Mouse (Mus musculus): ENCODE results near the gene Ptpra.
A peak's percentile ranks its signal among the peaks of the same experiment; 100 is the strongest.
"Not testable (repeated sequence)": the region's sequence is repeated elsewhere in the genome, so short reads cannot be mapped to it uniquely, and the experiment has no call there.

Gene Ptpra

DNA sequence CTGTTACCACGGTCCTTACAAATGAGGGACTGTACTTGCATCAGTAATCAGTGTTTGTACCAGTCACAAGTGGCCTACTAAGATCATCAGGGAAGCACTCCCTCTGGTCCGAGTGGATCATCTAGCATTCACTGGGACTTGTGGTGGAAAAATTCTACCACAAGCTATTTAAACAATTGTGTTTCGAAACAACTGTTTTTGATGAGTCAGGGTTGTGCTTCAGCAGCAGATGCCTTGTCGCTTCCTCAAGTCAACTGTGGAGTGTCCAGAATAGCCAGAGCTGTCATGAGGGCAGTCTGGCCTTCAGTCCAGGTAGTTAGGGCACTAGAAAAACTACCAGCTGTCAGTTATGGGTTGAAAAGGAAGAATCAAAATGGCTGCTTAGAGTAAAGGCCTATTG lies 38.5 kb downstream of the Ptpra start:
- no peak for DNase-seq (ENCODE audit: low read depth, low spot score)

DNA sequence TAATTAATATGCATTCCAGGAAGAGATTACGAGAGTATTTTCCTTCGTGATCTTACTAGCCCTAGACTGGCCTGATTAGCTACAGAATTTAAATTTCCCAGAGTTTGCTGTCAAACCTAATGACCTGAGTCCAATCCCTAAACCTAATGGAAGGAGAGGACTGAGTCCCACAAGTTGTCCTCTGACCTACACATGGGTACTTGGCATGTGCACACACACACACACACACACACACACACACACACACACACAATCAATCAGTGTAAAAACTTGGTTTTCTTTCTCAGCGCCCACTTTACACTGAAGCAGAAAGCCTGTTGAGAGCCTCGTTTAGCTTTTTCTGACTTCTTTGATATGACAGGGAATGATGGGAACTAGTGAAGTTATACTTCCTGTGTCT lies 41.1 kb downstream of the Ptpra start:
- no peak for DNase-seq (ENCODE audit: low read depth, low spot score)

DNA sequence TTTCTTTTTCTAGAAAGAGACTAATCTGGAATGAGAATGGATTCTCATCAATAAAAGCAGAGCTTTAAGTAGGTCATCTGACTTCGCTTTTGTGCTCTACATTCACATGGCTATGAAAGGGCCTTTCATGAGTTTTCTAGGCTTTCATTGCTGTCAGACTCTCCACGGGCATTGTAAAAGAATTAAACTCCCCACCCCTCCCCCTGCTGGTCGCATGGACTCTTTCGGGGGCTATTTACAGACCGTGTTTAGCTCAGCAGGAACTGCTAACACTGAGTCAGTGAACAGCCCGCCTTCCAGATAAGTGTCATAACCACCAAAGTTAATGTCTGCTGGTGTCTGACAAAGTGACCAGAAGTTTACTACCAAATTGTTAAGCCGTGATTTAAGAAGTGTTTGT lies 41.5 kb downstream of the Ptpra start:
- no peak for DNase-seq (ENCODE audit: low read depth, low spot score)

DNA sequence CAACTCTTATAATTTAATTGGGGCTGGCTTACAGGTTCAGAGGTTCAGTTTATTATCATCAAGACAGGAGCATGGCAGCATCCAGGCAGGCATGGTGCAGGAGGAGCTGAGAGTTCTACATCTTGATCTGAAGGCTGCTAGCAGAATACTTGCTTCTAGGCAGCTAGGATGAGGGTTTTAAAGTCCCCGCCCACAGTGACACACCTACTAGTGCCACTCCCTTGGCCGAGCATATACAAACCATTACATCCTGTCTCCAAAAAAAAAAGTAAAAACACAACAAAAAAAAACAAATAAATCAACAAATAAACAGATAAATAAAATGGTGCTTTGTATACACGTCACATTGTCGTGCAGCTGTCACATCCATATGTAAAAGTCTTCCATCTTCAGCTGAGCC lies 45.0 kb downstream of the Ptpra start:
- DNase-seq (ENCODE audit: low read depth, low spot score) = not testable (repeated sequence)

DNA sequence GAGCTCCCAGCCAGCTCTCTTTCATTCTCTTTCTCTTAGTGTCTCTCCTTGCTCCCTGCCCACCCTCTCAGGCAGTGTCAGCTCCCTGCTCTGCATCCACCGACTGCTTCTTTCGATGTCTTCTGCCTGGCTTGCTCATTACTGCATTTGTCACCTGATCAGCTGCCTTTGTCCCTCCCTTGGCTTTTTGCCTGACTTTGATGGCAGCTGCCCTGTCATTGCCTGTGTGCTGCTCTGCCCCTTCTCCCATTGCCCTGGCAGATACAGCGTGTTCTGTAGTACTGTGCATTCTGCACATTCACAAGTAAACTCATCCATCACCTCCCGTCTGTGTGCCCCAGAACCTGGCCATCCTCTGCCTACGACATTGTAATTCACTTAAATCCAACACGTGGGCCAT lies 46.0 kb downstream of the Ptpra start:
- no peak for DNase-seq (ENCODE audit: low read depth, low spot score)

DNA sequence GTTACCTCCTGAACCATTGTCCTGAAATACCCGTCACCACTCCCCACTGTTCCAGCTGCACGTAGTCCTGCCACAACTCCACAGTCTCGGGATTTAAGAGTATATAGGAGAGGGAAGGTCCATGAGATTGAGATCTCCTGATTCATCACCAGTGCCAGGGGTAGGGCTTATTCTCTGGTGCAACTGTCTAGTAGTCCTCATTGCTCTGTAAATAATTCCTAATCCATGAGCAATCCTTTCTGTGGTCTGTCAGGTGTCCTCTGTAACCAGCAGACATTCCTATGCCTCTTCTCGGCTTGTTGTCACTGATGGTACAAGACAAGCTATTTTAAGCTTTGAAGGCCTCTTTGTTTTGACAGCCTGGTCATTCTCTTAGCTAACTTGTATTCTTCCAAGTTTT lies 46.9 kb downstream of the Ptpra start:
- DNase-seq (ENCODE audit: low read depth, low spot score) = no peak

DNA sequence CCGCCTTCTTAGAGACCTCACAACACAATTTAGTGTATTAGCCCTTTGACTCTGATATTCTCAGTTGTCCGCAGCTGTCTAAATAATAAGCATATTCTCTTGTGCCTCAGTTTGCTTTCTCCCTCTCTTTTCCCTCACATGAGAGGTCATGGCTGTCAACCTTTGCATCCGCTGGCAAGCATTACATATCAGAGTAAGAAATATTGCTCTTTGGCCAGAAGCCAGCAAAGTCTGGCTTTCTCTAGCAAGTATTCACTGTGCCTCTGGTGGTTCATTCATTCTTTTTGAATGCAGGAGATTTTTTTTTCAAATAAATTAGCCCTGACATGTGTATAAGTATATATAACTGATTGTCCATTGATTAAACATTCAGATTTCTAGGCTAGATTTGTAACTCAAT lies 49.5 kb downstream of the Ptpra start:
- DNase-seq (ENCODE audit: low read depth, low spot score) = no peak

DNA sequence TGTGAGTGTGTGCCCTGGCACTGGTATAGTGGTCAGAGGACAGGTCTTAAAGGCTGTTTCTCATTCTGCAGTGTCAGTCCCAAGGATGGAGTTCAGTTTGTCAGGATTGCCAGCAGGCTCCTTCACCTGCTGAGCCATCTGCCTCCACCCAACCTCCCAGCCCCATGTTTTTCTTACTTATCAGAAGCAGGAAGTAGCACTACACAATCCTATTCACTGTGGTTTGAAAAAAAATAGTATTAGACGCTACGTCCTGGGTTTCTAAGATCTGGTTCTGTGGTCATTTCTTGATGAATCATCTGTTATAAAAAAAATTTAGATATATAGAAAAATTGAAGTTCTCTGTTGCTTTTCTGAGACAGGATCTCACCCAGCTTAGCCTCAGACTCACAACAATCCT lies 51.5 kb downstream of the Ptpra start:
- DNase-seq (ENCODE audit: low read depth, low spot score) = peak; percentile 17

DNA sequence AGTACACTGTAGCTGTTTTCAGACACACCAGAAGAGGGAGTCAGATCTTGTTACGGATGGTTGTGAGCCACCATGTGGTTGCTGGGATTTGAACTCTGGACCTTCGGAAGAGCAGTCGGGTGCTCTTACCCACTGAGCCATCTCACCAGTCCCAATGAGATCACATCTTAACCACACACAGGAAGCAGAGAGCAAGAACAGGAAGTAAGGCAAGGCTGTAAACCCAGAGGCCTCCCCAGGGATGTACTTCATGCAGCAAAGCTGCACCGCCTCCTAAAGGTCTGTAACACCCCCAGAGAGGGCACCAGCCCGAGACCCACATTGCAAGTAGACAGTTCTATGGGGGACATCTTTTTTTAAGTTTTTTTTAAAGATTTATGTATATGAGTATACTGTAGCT lies 61.5 kb downstream of the Ptpra start:
- not testable (repeated sequence) for DNase-seq (ENCODE audit: low read depth, low spot score)

DNA sequence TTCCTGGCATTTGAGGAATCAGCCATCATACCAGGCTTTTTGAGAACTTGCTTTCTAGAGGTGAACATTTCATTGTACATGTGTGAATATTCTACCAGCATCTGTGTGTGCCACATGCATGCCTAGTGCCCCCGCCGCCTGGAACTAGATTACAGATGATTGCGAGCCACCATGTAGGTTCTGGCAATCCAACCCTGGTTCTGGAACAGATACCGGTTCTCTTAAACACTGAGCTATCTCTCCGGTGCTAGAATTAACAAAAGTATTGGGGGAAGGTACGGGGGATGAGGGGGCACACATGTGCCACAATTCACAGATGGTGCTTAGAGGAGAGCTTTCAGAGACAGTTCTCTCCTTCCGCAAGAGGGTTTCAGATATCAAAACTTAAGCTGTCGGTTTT lies 63.8 kb downstream of the Ptpra start:
- DNase-seq (ENCODE audit: low read depth, low spot score) = no peak

DNA sequence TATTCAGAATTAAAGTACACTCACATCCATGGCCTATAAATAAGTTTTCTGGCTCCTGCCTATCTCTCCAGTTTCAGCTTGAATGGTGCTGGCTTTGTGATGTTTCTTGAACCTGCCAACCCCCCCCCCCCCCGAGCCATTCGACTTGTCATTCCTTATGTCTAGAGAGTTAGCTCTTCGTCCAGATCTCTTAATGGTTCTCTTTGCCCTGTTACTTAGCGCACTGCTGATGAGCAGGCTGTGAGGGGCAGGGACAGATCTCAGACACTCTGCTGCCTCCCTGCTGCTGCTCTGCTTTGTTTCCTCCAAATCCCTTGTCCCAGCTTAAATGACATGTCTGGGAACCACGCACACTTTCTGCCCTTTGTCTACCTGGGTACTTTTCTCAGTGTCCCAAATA lies 65.7 kb downstream of the Ptpra start:
- DNase-seq (ENCODE audit: low read depth, low spot score) = no peak

DNA sequence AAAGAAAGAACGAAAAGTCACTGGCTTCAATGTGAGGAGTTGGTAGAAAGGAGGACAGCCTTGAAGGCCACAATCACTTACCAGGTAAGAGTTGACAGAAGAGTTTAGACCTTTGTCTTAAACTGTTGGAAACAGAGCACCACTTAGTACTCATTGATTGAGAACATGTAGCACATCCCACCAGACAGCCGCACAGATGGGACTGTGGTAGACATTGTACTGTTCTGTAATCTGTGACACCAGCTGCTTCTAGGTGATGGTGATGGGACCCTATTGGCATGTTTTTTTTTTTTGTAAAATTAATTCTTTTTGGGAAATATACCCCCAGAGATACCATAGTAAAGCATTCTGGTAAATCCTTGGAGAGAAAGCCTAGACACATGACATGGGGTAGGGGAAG lies 71.8 kb downstream of the Ptpra start:
- DNase-seq (ENCODE audit: low read depth, low spot score) = no peak

DNA sequence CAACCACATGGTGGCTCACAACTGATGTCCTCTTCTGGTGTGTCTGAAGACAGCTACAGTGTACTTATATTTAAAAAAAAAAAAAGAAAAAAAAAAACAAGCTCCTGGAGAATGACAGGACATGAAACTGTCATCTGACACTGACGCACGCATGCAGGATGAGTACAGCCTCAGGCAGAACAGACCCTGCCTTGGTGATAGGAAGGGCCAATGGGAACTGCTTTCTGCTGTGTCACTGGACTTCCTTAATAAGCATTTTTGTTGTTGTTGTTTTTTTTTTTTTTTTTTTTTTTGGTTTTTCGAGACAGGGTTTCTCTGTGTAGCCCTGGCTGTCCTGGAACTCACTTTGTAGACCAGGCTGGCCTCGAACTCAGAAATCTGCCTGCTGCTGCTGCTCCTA lies 75.4 kb downstream of the Ptpra start:
- not testable (repeated sequence) for DNase-seq (ENCODE audit: low read depth, low spot score)

DNA sequence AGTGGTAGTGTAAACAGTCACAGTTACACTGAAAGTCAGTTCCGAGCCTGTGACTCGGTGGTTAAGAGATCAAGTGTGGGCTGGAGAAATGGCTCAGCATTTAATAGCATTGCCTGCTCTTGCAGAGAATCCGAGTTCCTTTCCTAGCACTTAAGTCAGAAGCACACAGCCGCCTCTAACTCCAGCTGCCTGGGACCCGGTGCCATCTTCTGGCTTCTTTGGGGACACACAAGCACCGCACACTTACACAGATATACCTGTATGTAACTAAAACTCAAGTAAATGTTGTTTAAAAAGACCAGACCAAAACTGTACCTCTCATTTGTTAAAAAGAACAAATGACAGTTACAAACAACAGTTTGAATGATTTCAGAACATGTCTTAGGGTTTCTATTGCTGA lies 78.4 kb downstream of the Ptpra start:
- no peak for DNase-seq (ENCODE audit: low read depth, low spot score)

DNA sequence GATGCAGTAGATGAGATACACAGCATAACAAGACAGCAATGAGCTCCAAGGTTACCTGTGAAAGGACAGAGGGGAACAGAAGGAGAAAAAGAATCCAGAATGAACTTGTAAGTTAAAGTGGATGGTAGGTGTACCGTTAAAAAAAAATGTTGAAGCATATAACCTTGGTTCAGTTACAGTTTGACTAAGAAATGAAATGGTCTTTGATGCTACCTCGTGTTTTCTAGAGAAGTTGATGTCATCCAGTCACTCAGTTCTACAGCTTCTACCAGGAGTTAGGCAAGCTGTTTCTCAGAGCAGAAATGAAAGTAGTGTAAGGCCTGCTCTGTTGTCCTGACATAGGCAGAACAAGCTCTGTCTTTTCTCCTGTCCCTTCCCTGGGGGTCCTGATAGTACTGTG lies 79.2 kb downstream of the Ptpra start:
- DNase-seq (ENCODE audit: low read depth, low spot score) = no peak

DNA sequence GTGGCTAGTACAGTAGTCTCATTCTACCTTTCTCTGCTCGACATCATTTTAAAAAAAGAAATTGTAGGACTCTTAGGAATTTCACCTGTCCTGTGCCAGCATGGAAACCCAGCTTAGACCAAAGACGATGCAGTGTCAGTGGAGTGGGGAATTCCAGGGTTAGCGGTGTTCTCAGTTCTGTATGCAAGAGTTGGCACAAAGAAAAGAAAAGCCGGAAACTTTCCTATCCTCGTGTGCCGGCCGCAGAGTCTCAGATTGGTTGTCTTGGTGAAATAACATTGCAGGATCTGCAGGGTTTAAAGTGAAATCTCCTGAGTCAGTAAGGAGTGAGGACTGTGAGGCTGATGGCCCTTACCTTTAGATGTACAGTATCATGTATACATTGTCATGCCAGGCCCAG lies 79.8 kb downstream of the Ptpra start:
- no peak for DNase-seq (ENCODE audit: low read depth, low spot score)

DNA sequence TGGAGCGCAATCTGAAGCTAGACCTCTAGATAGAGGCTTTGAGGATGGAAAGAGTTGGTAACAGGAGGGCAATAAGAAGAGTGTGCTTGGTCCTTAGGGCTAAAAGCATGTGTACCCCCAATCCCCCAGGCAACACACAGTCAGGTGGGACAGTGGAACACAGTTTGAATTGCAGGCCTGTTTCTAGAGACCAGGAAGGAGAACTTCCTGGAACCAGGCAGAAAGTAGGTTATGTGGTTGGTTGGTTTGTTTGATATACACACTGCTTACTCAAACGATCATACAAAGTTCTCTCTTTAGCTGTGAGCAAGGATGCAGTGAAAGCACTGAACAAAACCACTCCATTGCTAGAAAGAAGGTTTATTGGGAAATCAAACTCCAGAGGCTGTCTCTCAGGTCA lies 82.1 kb downstream of the Ptpra start:
- DNase-seq (ENCODE audit: low read depth, low spot score) = no peak

DNA sequence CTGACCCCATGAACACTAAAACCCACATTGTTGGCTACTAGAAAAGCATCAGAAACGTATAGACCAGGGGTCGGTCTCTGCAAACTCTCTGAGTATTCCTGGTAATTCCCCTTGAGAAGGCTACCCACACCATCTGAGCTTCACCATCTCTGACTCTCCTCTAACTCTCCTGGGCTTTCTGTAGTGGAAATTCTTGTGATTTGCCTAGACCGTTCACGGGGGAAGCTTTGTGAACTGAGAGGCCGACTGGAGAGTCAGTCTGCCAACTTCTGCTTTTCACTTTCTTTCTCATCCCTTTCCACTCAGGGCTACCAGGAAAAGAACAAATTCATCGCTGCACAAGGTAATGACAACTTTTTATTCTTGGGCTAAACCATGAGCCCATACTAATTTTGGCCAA lies 84.9 kb downstream of the Ptpra start:
- DNase-seq (ENCODE audit: low read depth, low spot score) = no peak

DNA sequence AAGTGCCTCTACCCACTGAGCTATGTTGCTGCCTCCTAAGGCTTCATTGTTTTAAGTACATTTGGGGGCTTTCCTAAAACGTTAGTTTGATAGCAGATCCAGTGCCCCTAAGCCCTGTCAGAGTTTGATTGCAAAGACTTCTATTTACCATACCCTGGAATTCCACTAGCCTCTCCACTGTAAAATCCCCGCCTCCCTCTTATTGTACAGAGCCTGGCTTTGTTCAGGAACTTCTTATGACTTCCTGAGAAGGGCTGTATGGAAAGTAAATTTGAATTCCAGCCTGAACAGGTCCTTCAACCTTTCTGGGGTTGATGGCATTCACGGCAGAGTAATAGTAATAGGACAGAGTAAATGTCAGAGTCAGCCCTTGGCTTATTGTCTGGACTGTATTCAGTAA lies 86.8 kb downstream of the Ptpra start:
- no peak for DNase-seq (ENCODE audit: low read depth, low spot score)

DNA sequence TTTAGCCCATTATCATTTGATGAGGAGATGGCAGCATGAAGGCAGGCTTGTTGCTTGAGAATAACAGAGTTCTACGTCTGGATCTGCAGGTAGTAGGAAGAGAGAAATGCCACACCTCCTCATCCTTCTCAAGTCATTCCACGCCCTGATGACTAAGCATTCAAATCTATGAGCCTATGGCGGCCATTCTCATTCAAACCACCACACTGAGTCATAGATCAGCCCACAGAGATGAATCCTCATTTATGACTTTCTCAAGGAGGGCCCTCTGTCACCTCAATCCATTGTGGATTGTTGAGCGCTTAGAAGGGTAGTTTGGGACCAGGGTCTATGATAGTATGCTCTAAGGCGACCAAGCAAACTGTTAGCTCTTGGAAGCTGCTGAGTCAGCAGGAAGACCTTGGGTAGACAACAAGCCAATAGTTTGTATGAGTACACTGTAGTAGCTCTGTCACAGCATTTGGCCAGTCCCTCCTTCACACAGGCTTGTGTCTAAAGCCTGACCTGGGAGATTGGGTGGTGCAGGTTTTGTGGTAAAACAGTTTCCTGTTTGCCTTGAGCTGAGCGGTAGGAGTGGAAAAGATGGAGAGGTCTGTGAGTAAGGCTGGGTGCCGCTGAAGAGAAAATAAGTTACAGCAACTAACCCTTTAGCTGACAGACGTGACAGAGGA lies 88.9 kb downstream of the Ptpra start:
- DNase-seq (ENCODE audit: low read depth, low spot score) = peak; percentile 50

DNA sequence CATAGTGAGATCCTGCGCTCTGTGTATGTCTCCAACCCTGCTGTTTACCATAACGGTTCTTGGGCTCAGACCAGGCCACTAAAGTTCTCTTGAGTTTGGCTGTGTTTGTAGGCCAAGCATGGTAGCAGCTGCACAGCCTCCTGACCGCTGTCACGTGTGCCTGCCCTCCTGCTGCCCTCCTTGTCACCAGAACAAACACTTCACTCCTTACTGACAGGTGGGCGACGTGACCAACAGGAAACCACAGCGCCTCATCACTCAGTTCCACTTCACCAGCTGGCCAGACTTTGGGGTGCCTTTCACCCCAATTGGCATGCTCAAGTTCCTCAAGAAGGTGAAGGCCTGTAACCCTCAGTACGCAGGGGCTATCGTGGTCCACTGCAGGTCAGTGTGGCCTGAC lies 90.2 kb downstream of the Ptpra start:
- DNase-seq (ENCODE audit: low read depth, low spot score) = peak; percentile 27

DNA sequence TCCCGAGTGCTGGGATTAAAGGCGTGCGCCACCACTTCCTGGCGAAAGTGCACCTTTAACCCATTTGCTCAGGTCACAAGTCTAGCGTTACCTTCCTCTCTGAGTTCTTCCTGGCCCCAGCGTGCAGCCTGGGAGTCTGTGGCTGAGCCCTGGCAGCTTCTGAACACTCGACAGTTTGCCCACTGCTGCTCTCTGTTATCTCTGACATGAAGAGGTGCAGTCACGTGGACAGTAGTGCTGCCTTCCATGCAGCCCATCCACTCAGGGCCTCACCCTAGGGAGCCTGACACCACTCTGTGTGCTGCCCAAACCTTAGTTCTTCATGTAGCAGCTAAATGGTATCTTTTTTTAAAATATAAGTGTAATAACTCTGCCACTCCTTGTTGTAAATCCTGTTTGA lies 96.9 kb downstream of the Ptpra start:
- no peak for DNase-seq (ENCODE audit: low read depth, low spot score)

DNA sequence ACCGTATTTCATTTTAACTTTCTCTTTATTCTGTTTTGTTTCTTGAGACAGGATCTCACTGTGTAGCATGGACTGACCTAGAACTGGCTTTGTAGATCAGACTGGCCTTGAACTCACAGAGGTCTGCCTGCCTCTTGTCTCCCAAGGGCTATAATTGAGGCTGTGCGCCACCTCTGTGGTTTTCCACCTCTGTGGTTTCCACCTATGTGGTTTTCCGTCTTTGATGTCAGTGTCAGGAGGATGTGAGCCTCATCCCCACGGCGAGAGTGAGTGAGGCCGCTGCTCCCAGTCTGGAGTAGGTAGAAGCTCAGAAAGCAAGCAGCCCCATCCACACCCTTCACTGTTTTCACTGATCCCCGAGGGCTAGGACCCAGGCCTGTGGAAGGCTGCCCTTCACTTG lies 104.8 kb downstream of the Ptpra start:
- DNase-seq (ENCODE audit: low read depth, low spot score) = peak; percentile 33

DNA sequence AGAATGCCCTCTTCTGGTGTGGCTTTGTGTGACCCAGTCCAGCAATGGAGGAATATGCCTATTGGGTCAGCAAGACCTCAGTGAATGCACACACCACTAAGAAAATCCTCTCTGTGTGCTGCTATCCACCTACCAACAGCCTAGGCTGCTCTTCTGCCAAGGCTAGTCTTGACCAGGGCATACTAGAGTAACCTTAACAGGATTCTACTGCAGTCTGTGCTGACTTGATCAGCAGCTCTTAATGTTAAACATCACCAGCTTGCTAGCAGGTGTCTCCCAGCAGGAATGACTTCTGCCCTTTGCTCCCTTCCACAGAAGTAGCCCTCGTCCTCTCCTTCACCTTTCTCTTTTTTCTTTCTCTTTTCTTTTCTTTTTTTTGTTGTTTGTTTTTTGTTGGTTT lies 106.2 kb downstream of the Ptpra start:
- no peak for DNase-seq (ENCODE audit: low read depth, low spot score)
